Mouse (Mus musculus) MEL (cell line): ENCODE results near the gene Dnajc28. TPM values are rescaled to one million over a fixed set of nuclear protein-coding genes. Genes with fewer than 3 reads are reported as not detected.

Experiments
- DNase-seq: peaks from one replicate; pipeline ENCODE4 v3.0.0; 2011; ENCODE audit warnings: low read depth, low spot score
- H3K27ac ChIP-seq: 2 replicates; pipeline ENCODE4 v1.5.1; 2012; ENCODE audit warnings: low read depth, mild to moderate bottlenecking, control low read depth, low read length, moderate library complexity; ENCODE audit not compliant: control insufficient read depth
- H3K27me3 ChIP-seq, 2 experiments: fragments of 150-350 bp in 1 of 2; sonication (generic) in 1 of 2; 2 replicates each; pipeline ENCODE4 v1.6.1; 2012; ENCODE audit warnings: low read length in 2 of 2, mild to moderate bottlenecking in 2 of 2, improper control_type of control experiment in 1 of 2, moderate library complexity in 1 of 2; ENCODE audit not compliant: insufficient read depth in 2 of 2, control insufficient read depth in 1 of 2
- H3K36me3 ChIP-seq, 2 experiments: 2 replicates each; pipeline ENCODE4 v1.6.1; 2012 to 2014; ENCODE audit warnings: low read length in 2 of 2, improper control_type of control experiment in 1 of 2, inconsistent platforms in 1 of 2, mild to moderate bottlenecking in 1 of 2; ENCODE audit not compliant: insufficient read depth in 2 of 2, control insufficient read depth in 1 of 2
- H3K4me1 ChIP-seq, 2 experiments: fragments of 150-350 bp in 1 of 2; sonication (generic) in 1 of 2; 2 replicates each; pipeline ENCODE4 v1.6.1; 2012; ENCODE audit warnings: low read length in 2 of 2, improper control_type of control experiment in 1 of 2, mild to moderate bottlenecking in 1 of 2; ENCODE audit not compliant: insufficient read depth in 2 of 2, control insufficient read depth in 1 of 2
- H3K4me3 ChIP-seq, 2 experiments: fragments of 150-350 bp in 1 of 2; sonication (generic) in 1 of 2; 2 replicates each; pipeline ENCODE4 v1.5.1; 2012; ENCODE audit warnings: low read depth in 2 of 2, low read length in 2 of 2, mild to moderate bottlenecking in 2 of 2, moderate library complexity in 2 of 2, control low read depth in 1 of 2, improper control_type of control experiment in 1 of 2; ENCODE audit not compliant: control insufficient read depth in 1 of 2, insufficient read depth in 1 of 2
- H3K79me2 ChIP-seq: 2 replicates; pipeline ENCODE4 v1.6.1; 2012; ENCODE audit warnings: mild to moderate bottlenecking, low read length, moderate library complexity; ENCODE audit not compliant: control insufficient read depth, poor library complexity, insufficient read depth
- H3K9ac ChIP-seq: 2 replicates; pipeline ENCODE4 v1.6.1; 2012; ENCODE audit warnings: low read depth, mild to moderate bottlenecking, control low read depth, low read length, moderate library complexity; ENCODE audit not compliant: control insufficient read depth, poor library complexity, severe bottlenecking
- H3K9me3 ChIP-seq: fragments of 150-350 bp; sonication (generic); replicated peaks from 2 replicates; pipeline ENCODE4 v1.6.1; 2012; ENCODE audit warnings: mild to moderate bottlenecking, low read length, improper control_type of control experiment, moderate library complexity; ENCODE audit not compliant: insufficient read depth
- CHD1 ChIP-seq: IDR thresholded peaks from 2 replicates; pipeline ENCODE4 v1.6.1; 2012; ENCODE audit warnings: low read depth, mild to moderate bottlenecking, inconsistent platforms, low read length, improper control_type of control experiment
- CHD2 ChIP-seq: IDR thresholded peaks from 2 replicates; pipeline ENCODE4 v1.6.1; 2011; ENCODE audit warnings: low read length, improper control_type of control experiment
- E2F4 ChIP-seq: IDR thresholded peaks from 2 replicates; pipeline ENCODE4 v1.6.1; 2011; ENCODE audit warnings: low read depth, low read length, improper control_type of control experiment, borderline replicate concordance
- ETS1 ChIP-seq: IDR thresholded peaks from 2 replicates; pipeline ENCODE4 v1.6.1; 2012; ENCODE audit warnings: low read depth, mild to moderate bottlenecking, inconsistent platforms, low read length, improper control_type of control experiment, moderate library complexity
- KAT2A ChIP-seq: conservative IDR thresholded peaks from 2 replicates; pipeline ENCODE4 v1.6.1; 2012; ENCODE audit warnings: low read depth, low read length, improper control_type of control experiment, inconsistent platforms
- MAX ChIP-seq: IDR thresholded peaks from 2 replicates; pipeline ENCODE4 v1.6.1; 2011; ENCODE audit warnings: low read length, improper control_type of control experiment
- MAZ ChIP-seq: IDR thresholded peaks from 2 replicates; pipeline ENCODE4 v1.6.1; 2012; ENCODE audit warnings: low read depth, mild to moderate bottlenecking, inconsistent platforms, low read length, improper control_type of control experiment
- MXI1 ChIP-seq: IDR thresholded peaks from 2 replicates; pipeline ENCODE4 v1.6.1; 2011; ENCODE audit warnings: mild to moderate bottlenecking, low read depth, low read length, improper control_type of control experiment
- MYC ChIP-seq: IDR thresholded peaks from 2 replicates; pipeline ENCODE4 v1.6.1; 2011; ENCODE audit warnings: low read depth, mild to moderate bottlenecking, low read length, improper control_type of control experiment, moderate library complexity
- NELFE ChIP-seq: IDR thresholded peaks from 2 replicates; pipeline ENCODE4 v1.6.1; 2011; ENCODE audit warnings: low read depth, low read length, improper control_type of control experiment
- POLR2AphosphoS5 ChIP-seq: IDR thresholded peaks from 2 replicates; pipeline ENCODE4 v1.6.1; 2012; ENCODE audit warnings: low read depth, borderline replicate concordance, mild to moderate bottlenecking, inconsistent platforms, low read length, moderate library complexity, mixed read lengths
- RAD21 ChIP-seq: IDR thresholded peaks from 2 replicates; pipeline ENCODE4 v1.6.1; 2011; ENCODE audit warnings: mild to moderate bottlenecking, low read depth, low read length, improper control_type of control experiment
- RCOR1 ChIP-seq: IDR thresholded peaks from 2 replicates; pipeline ENCODE4 v1.6.1; 2012; ENCODE audit warnings: low read depth, mild to moderate bottlenecking, inconsistent platforms, low read length, improper control_type of control experiment
- SIN3A ChIP-seq: IDR thresholded peaks from 2 replicates; pipeline ENCODE4 v1.6.1; 2012; ENCODE audit warnings: low read length, improper control_type of control experiment, inconsistent platforms
- TAL1 ChIP-seq: IDR thresholded peaks from 2 replicates; pipeline ENCODE4 v1.6.1; 2012; ENCODE audit warnings: mild to moderate bottlenecking, inconsistent platforms, low read length, moderate library complexity, mixed read lengths
- TBP ChIP-seq: IDR thresholded peaks from 2 replicates; pipeline ENCODE4 v1.8.0; 2011; ENCODE audit warnings: low read depth, low read length, improper control_type of control experiment
- TCF12 ChIP-seq: IDR thresholded peaks from 2 replicates; pipeline ENCODE4 v1.6.1; 2014; ENCODE audit warnings: low read depth, mild to moderate bottlenecking, inconsistent platforms, low read length, improper control_type of control experiment, moderate library complexity
- UBTF ChIP-seq: IDR thresholded peaks from 2 replicates; pipeline ENCODE4 v1.6.1; 2012; ENCODE audit warnings: low read depth, mild to moderate bottlenecking, inconsistent platforms, low read length, improper control_type of control experiment, moderate library complexity, borderline replicate concordance; ENCODE audit not compliant: insufficient read depth
- USF2 ChIP-seq, 2 experiments: IDR thresholded peaks; 2 replicates each; pipeline ENCODE4 v1.6.1; 2011 to 2012; ENCODE audit warnings: improper control_type of control experiment in 2 of 2, low read length in 2 of 2, borderline replicate concordance in 1 of 2, inconsistent platforms in 1 of 2, low read depth in 1 of 2, mild to moderate bottlenecking in 1 of 2; ENCODE audit not compliant: insufficient read depth in 1 of 2
- ZC3H11A ChIP-seq: IDR thresholded peaks from 2 replicates; pipeline ENCODE4 v1.6.1; 2012; ENCODE audit warnings: low read depth, mild to moderate bottlenecking, inconsistent platforms, low read length, improper control_type of control experiment
- ZMIZ1 ChIP-seq: IDR thresholded peaks from 2 replicates; pipeline ENCODE4 v1.6.1; 2012; ENCODE audit warnings: low read depth, mild to moderate bottlenecking, inconsistent platforms, low read length, improper control_type of control experiment, moderate library complexity
- ZNF384 ChIP-seq: IDR thresholded peaks from 2 replicates; pipeline ENCODE4 v1.6.1; 2012; ENCODE audit warnings: low read depth, mild to moderate bottlenecking, inconsistent platforms, low read length, improper control_type of control experiment
- polyA plus RNA-seq, 2 experiments: library from polyadenylated mRNA; stranded (reverse) in 1 of 2; unstranded in 1 of 2; fragments of >175 nt in 1 of 2; fragments of >200 nt in 1 of 2; gene quantifications; 2 replicates each; pipeline versions ENCODE4 v1.2.1 to v1.2.4; 2012; ENCODE audit warnings: low replicate concordance in 2 of 2, low read depth in 1 of 2; ENCODE audit not compliant: insufficient read length in 2 of 2, insufficient read depth in 1 of 2, missing spikeins in 1 of 2
- total RNA-seq: library from RNA; depleted of rRNA; stranded (reverse); fragments of 300-350 nt; gene quantifications from 2 replicates; pipeline ENCODE4 v1.2.3, GENCODE M21; 2012

Dnajc28 gene
- total and polyA plus RNA-seq, 3 experiments, result 1.2 to 1.9 TPM; not detected in 1

DNA sequence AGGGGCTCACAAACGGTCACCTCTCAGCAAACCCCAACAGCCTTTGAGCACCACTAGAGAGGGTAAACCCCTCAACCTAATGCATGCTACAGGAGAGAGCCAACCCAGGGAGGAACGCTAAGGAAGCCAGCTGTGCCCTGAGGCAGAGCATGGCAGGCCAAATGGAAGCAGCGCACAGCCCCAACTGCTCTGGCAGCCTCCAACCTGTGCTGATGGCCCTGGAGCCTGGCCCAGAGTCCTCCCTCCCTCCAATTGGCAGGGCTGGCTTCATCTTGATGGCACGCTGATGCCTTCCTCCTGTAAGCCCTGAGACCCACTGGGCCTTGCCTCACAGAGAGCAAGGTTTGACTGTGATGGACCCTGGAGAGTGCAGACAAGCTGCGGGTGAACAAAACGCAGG, 23.8 kb downstream of the Dnajc28 start:
- Histone ChIP-seq H3K9ac (no peak overlapping the region), H3K9me3 (no peaks in the 10 kb centered on the region), H3K4me3 (no peak overlapping the region), H3K27me3 (no peaks in the 10 kb centered on the region), H3K27ac (no peak overlapping the region), H3K79me2 (no peaks in the 10 kb centered on the region; the same call in 1 of the 2 replicates), H3K36me3 (no peaks in the 10 kb centered on the region), H3K4me1 (no peaks in the 10 kb centered on the region)
- no peak for DNase-seq
- no peak for TF ChIP-seq NELFE
- no peak for TF ChIP-seq MXI1
- TF ChIP-seq TAL1, result no peak
- no peak for TF ChIP-seq CHD2
- no peak for TF ChIP-seq ETS1
- no peak for TF ChIP-seq E2F4
- no peak for TF ChIP-seq MAX
- TF ChIP-seq RCOR1, result no peak
- TF ChIP-seq USF2 (IDR thresholded peaks at IDR 0.05; ENCODE audit: borderline replicate concordance in 1 of 2, insufficient read depth in 1 of 2, low read depth in 1 of 2, low read length in 2 of 2), result no peak
- no peak for TF ChIP-seq ZMIZ1
- no peak for TF ChIP-seq RAD21
- TF ChIP-seq UBTF, result no peak

DNA sequence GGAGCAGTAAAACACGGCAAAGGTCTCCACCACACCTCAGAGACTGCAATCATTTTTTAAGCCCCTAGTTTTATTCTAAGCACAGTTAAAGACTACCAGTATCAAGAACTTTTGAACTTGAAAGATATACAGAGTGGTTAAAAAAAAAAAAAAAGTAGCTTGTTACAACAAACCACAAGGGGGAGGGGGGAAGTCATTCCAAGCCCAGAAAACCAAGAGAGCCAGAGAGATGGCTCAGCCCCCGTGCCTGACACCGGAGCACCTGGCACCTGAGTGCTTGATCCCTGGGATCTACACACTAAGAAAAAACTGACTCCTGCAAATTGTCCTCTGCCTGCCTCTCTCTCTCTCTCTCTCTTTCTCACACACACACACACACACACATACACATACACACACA, 25.6 kb downstream of the Dnajc28 start:
- H3K27ac ChIP-seq, result no peak overlapping the region
- no peaks in the 10 kb centered on the region; the same call in 1 of the 2 replicates for H3K79me2 ChIP-seq
- no peak overlapping the region for H3K9ac ChIP-seq
- H3K9me3 ChIP-seq, result no peaks in the 10 kb centered on the region
- H3K4me1 ChIP-seq, result no peaks in the 10 kb centered on the region
- no peak overlapping the region for H3K4me3 ChIP-seq
- peak; percentile 19 for DNase-seq
- TF ChIP-seq ZNF384 (peak; percentile 90), ETS1 (no peak)
- H3K27me3 ChIP-seq, result no peaks in the 10 kb centered on the region
- no peaks in the 10 kb centered on the region for H3K36me3 ChIP-seq

DNA sequence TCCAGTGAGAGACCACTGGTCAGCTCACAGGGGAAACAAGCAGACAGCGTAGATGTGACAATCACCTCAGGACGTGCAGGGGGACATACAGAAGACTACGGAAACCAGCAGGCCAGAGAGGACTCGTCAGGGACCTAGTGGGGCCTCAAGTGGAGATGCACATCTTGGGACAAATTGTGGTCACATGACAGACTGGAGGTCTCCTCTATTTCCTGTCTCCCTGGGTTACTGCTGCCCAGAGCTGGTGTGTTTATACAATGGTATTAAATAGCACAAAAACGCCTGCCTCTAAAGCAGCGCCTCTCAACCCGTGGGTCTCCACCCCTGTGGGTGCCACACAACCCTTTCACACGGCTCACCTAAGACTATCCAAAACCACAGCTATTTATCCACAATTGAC, 26.7 kb downstream of the Dnajc28 start:
- H3K27me3 ChIP-seq, result no peaks in the 10 kb centered on the region
- H3K79me2 ChIP-seq, result no peaks in the 10 kb centered on the region
- TF ChIP-seq POLR2AphosphoS5 (no peak), RAD21 (no peak), USF2 (IDR thresholded peaks at IDR 0.05; ENCODE audit: borderline replicate concordance in 1 of 2, insufficient read depth in 1 of 2, low read depth in 1 of 2, low read length in 2 of 2) (no peak), TBP (no peak), MYC (no peak), MAZ (no peak), TCF12 (no peak), ZC3H11A (no peak), TAL1 (no peak), UBTF (no peak), KAT2A (no peak), CHD1 (no peak), SIN3A (no peak)
- no peak overlapping the region for H3K4me3 ChIP-seq
- no peaks in the 10 kb centered on the region for H3K4me1 ChIP-seq
- no peak overlapping the region for H3K9ac ChIP-seq
- no peaks in the 10 kb centered on the region for H3K36me3 ChIP-seq
- no peaks in the 10 kb centered on the region for H3K9me3 ChIP-seq
- no peak overlapping the region for H3K27ac ChIP-seq
- no peak for DNase-seq
